Mouse (Mus musculus): ENCODE results near the gene Olfr730.

Gene Olfr730

GRCm38 (mm10) chr14:50188098-50188497 lies at the start of gene Olfr730:
TSS of gene Olfr730 (minus strand) at chr14:50188198.
- DNase-seq: no peak

GRCm38 (mm10) chr14:50152810-50153209 lies 35.2 kb downstream of the Olfr730 start, which contains the start of gene Olfr729:
TSS of gene Olfr729 (minus strand) at chr14:50152910.
- no peak for DNase-seq

- DNase-seq: no peak
Measured at GRCm38 (mm10) chr14:50142580-50142979, 45.4 kb downstream of the Olfr730 start, which contains the start of gene Olfr728. TSS of gene Olfr728 (minus strand) at chr14:50142680.

Measured in retina, postnatal 1 day (tissue).